Mouse (Mus musculus) MEL-GATA-1-ER (cell line): ENCODE data around the gene Ccdc96.

Source experiments
- DNase-seq: peaks from one replicate; pipeline ENCODE4 v3.0.0-alpha.2; 2012; ENCODE audit warnings: low read depth; ENCODE audit errors: extremely low read depth

The Ccdc96 gene

DNA sequence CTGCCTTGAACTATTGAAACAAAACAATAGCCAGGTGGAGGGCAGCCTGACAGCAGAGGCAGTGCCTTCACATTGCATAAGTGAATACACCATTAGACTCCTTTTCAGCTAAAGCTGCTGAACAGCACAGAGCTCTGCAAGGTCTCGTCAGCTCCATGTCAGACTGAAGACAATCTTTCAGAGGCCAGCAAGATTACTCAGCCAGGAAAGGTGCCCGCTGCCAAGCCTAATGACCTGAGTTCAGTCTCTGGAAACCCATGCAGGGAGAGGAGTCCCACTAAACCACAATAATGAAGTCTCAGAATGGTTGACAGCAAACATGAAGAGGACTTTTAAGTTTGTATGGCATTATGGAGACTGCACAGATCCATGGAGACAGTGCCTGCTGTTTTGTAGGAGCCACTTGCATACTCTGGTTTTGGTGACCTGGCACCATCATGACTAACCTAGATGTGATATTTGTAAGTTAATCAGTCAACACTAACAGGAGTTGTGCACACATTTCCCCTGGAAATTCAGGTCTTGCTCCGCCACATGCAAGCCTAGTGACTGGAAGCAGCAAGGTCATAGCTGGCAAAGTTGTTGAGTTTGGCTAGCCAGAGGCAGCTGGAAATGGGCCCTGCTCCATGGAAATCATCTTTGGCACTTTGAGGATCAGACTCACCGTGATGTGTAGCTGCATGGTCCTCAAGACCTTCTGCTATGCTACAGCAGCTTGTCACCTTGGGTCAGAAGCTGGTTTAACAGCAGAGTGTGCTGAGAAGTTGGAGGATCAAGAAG lies 11.3 kb upstream of the Ccdc96 start:
- DNase-seq: no peak

DNA sequence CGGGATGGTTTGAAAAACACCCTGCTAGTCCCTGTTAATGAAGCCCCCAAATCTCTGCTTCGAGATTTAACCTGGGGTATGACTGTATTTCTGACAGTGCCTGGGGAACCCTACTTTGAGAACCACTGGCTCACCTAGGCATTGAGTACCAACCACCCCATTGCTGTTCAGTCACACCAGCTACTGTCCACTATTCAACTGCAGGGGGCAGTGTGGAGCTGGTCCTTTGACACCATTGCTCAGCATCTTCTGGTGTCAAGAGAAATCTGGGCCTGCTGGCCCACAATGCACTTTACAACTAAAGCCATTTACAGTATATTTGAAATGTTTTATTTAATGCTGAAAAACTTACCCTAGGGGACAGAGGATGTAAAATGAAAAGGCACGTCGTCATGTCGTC lies 10.1 kb upstream of the Ccdc96 start:
- peak; percentile 60 for DNase-seq

DNA sequence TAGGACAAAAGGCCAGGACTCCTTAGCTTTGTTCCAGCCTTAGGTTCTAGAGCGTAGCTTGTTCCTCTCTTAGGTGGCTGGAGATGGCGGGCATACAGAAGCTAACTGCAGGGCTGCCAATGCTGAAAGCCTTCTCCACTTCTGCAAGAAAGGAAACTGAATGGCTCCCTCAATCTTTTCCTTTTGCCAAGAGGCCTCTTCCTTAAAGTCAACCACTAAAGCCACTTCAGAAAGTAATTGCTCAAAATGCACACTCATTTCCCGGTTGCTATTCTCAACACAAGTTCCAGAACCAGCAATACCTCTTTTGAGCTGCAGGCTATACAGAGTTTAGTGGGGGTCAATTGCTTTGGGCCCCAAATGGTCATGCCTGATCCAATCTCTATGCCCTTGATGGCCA lies 6.9 kb upstream of the Ccdc96 start:
- DNase-seq: no peak

DNA sequence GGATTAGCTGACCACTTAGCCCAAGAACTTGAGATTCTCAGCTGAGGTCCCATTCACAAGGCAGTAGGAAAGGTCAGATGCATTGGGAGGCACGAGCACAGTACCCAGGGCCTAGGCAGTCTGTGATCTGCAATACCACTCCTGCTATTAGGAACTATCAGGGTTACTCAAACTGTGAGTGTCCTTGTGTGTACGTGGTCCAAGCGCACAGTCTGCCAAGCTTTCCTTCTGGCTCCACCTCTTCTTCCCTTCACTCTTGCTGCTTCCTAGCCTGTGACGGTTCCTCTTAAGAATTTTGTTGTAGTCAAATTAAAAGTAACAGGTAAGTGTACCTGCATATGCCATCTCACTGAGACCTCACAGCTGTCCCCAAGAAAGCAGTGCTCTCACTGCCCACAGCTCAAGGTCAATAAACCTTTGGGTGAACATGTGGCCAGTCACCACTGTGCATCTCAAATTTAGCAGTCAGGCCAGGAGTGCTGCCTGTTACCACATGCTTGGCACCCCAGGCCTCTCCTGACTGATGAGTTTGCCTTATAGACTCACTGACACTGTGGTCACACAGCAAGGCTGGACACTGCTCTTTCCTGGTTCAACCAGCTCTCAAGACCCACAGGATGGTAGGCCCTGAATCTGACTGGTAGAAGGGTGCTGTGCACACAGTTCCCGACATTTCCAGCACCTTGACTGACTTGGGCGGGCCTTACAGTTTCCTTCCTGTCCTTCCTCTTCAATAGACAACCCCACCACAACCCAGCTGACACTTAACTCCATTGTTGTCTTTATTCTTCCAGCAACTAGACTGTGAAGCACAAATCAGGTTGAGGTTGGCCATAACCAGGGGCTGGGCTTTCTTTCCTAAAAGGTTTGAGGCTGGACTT lies 5.6 kb upstream of the Ccdc96 start:
- no peak for DNase-seq

DNA sequence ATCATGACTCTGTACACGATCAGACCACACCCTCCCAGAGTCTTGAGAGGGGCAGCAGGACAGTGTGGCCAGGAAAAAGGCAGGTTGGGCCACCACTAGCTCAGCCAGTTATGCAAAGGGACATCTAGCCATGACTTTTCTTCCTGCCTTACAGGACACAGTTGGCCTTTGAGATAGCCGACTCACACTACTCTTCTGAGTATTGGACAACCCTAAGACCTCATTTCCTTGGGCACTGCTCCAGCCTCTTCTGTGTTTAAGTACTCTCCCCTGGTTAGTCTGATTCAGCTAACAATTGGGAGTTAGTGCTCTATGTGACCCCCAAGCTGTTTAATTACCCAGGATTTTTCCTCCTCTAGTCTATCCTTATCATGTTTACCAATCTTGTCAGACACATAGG lies 4.7 kb upstream of the Ccdc96 start:
- DNase-seq: no peak

DNA sequence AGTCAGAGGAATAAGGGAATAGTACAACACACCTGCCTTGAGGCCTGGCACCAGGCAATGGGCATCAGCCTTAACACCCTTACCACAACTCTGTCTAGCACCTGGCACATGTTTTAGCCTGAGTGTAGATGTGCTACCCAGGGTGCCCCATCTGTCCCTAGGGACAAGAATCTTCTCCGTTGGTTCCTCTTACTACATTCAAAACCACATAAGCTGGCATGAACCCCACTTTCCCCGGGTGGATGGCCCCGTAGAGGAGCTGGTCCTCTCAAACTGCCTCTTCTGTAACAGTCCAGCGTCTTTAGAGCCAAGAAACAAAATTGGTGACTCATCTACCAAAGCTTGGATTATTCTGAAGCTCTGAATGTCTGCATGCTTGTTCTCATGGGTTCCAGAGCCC lies 4.0 kb upstream of the Ccdc96 start:
- no peak for DNase-seq

DNA sequence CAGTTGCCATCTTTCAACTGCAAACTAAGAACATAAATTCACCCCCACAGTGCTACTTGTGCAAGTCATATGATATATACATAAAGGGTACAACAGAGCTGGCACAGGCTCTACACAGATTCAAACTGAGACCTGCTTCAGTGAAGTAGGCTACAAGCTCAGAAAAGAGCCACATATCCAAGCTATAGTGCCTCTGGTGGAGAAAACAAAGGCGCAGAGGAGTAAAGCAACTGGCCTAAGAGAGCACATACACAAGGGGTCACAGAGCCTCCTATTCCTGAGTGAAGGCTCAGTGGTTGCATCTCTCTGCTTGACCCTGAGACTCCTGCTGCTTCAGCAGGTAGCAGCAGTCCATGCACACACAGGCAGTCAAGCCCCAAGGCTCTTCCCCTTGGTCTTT lies 3.3 kb upstream of the Ccdc96 start:
- DNase-seq: no peak

DNA sequence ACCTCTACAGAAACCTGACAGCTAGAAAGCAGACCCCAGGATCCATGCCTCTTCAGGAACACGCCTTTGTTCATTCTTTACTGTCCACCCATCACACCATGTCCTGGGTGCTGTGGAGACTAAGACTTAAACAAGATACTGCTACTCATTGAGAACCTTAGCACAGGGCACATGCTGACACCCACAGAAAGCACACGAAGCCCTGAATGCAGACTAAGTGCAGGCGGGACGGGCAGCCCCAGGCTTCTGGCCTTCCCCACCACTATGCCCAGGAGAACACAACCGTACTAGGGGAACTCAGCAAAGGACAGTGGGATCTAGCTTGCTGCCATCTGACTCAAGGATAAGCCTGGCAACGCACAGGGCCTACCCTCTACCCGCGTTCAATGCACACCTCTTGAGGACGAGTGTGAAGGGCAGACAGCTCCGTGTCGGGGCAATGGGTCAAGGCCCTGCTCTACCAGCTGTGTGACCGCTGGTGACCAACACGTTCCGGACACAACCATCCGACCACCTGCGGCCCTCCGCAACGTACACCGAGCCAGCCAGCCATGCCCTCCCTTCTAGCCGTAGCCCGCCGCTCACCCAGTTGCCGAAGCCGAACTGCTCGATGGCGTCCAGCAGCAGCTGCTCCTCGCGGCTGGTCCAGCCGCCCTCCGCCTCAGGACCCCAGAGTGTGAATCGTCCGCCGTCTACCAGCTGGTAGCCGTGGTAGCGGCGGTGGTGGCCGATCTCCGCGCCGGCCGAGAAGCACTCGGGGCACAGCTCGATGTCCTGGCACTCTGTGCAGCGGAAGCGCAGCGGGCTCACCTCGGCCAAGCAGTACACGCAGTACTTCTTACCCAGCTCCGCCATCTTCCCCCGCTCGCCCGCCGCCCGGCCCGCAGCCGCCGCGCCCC lies 936 bp upstream of the Ccdc96 start:
- DNase-seq: no peak

DNA sequence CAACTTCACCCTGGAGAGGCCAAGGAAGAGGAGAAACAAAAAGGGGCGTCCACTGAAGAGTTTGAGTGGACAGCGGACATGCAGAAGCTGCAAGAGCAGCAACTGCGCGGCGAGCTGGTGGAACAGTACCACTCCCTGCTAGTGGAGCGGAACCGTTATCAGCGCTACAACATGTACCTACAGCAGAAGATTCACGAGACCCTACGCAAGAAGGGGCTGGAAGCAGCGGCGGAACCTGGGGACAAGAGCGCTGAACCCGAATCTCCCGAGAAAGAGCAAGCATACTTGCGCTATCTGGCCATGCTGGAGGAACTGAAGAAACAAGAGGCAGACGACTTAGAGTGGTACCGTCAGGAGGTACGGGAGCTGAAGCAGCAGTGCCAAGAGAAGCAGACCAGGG lies 918 bp downstream of the Ccdc96 start:
- DNase-seq: peak; percentile 59

DNA sequence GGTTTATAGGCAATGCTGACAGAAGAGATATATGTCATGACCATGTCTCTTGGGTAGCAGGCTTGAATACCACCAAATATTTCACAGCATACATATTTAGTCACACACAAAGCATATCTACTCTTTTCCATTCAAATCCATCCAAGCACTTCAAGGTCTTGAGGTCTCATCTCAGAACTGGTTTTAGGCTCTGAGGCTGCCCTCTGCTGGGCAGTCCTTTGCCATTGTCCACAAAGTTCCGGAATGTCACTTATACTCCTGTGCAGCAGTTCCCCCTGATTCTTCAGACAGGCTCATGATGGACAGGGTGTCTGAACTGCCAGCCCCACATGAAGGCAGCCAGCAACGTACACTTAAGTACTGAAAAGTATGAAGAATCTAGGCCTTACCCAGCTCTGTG lies 4.8 kb downstream of the Ccdc96 start:
- no peak for DNase-seq

DNA sequence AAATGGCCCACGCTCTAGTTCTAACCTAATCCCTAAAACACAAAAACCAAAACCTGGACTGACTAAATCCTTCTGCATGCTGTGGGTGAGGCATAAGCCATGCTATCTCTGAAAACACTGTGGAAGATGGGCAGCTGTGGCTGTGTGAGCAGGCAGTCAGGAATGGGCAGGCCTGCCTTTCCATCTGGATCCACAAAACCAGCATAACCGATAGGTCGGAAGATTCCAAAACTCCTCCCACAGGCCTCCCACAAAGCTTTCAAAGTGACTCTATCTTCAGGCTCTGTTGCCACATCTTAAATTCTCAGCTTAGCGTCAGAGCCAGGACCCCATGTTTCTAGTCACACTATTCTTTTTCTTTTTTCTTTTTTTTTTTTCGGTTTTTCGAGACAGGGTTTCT lies 9.5 kb downstream of the Ccdc96 start:
- DNase-seq: no peak

DNA sequence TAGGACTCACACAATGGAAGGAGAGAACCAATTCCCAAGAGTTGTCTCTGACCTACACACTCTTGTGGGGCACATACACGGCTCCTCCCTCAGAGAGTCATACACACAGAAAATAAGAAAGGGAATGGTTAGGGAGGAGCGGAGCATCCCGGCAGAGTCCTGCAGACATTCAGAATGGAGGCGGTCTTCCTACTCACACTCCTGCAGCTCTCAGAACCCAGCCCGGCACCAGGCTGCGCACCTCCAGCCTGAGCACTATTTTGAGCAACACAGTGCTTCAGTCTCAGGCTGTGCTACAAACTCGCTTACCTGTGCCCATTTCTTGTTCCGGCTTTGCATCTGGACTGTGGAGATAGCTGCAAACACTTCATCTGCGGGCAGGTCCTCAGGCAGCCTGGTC lies 10.3 kb downstream of the Ccdc96 start:
- no peak for DNase-seq

DNA sequence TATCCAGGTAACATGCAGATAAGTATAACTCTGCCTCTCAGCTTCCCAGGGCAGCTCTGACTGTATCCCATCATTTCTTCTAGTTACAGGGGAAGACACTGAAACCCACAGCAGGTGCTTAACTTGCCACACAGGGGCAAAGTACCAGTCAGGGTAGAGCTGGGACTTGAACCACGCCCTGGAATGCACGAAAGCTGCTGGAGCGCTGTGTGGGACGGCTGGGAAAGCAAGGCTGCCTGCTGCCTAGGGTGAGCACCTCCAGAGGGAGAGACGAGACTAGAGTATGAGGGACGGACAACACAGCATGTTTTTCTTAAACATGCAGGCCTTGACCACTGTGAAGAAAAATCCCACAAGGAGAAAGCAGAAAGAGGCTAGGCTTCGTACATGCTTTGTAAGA lies 20.8 kb downstream of the Ccdc96 start:
- no peak for DNase-seq

DNA sequence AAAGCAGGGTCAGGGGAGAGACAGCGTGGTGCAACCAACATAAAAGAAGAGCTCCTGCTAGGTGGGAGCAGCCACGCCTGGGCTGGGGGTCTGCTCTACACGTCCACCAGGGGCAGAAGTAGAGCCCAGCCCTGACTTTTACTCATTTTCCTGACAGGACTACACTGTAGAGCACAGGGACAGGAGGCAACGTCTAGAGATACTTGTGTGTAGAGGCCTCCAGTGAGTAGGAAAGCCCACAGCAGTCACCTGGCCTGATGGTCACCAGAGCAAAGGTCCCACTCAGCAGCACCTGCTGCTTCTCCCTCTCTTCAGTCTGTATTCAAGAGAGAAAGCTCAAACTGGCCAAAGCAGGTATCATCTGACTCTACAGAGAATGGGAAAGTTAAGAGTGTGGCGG lies 21.3 kb downstream of the Ccdc96 start:
- no peak for DNase-seq

DNA sequence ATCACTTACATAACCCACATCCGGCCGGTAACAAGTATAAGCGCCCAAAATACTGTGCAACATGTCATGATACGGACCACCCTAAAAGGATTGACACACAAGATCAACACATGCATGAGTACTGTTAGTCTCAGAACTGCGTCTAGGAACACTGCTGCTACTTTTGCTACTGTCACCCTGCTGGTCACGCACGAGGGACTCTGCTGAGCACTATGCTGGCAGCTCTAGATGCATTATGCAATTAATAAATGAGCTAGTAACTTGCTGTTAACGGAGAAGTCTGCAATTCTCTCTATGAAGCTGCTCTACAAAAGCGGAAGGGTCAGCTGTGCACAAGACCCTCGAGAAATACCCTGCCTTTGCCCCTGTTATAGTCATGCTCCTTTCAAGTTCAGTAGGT lies 24.0 kb downstream of the Ccdc96 start:
- no peak for DNase-seq

DNA sequence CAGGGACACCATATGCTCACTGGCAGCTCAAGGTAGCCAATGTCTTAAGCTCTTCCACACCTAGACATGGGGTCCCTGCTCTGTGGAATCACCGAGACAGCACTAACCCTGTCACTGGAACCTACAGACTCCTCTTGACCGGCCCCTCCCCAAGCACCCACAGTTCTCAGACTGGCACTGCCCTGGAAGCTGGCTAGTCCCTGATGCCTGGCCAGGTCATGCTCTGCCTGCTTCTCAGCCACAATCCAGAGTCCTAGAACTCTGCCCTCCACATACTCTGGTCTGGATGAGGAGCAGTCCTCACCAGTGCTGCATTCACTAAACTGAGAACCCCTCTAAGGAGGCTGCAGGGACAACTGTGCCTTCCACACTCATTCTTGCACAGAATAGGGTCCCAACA lies 26.6 kb downstream of the Ccdc96 start:
- DNase-seq: no peak

DNA sequence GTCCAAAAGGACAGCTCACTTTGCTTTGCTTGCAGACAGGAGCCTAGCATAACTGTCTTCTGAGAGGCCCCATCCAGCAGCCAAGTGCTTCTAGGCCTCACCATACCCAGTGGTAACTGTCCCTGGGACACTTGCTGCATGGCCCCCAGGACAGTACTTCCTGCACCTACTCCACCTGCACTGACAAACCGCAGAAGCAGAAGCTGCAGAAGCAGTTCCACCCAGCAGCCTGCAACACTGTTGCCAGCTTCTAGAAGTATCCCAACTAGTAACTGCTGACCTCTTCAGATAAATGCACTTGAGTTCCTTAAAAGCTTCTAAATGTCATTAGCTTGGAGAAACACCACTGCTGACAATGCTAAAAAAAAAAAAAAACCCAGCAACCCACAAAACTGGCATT lies 30.7 kb downstream of the Ccdc96 start:
- no peak for DNase-seq

DNA sequence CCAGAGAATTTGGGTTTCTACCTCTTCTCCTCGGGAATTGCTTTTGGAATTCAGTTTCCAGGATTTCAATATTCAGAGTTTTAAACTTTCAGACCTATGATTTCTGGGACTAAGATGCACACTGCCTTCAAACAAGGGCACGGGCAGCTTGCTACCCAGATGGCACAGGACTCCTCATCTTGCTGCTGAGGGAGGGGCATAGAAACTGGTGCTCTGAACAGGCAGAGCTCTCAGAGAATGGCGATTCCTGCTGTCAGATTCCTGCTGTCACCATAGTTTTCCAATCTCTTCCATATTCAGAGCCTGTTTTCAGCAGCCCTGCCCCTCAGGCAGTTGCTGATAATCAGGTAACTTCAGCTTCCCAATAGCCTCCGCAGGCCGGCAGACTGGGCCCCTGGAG lies 31.2 kb downstream of the Ccdc96 start:
- no peak for DNase-seq

DNA sequence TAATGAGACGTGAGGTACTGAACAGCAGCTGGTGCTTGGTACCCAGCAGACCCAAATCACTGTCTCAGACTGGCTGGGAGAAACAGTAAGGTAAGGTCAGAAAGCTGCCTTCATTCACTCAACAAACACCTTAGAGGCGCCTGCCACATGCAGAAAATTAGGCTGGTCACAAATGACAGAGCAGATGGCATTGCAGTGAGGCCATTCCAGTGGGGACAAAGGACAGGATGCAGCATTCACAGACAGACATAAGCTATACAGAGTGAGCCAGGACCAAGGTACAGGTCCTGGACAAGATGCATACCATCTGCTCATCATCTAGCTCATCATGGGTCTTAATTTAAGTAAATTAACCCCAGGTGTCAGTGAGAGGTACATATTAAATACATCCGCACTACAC lies 33.2 kb downstream of the Ccdc96 start:
- DNase-seq: no peak

DNA sequence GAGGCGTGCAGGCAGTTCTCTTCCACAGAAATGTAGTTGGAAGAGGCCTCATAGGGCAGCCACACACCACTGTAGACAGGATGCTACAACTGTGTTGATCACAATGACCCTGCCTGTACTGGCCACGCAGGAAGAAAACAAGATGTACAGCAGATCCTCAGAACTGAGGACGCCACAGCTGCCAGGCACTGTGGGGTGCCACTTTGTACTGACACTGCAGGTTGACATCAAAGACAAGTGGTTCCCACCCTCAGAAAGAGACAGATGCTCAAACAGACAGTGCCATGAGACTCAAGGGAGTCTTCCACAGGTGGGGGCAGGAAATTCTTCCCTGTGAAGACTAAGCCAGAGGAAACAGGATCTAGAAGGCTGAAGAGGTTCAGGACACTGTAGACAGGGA lies 35.4 kb downstream of the Ccdc96 start:
- no peak for DNase-seq

DNA sequence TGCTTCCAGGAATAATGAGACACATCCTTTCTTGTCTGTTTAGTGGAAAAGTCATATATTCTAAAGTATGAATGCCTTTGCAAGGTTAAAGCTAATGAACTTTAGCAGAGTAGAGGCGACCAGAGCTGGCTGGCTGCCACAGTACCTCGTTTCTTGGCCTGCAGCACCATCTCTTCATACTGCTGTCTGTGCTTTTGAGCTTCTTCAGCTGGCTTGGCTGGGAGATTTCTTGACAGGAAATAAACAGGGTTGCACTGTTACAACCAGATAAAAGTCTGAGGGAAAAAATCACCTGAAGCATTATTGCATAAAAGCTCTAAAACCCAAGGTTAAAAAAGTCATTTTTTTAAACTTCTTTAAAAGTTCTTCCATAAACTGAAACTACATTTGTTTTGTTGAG lies 38.4 kb downstream of the Ccdc96 start:
- peak; percentile 70 for DNase-seq

DNA sequence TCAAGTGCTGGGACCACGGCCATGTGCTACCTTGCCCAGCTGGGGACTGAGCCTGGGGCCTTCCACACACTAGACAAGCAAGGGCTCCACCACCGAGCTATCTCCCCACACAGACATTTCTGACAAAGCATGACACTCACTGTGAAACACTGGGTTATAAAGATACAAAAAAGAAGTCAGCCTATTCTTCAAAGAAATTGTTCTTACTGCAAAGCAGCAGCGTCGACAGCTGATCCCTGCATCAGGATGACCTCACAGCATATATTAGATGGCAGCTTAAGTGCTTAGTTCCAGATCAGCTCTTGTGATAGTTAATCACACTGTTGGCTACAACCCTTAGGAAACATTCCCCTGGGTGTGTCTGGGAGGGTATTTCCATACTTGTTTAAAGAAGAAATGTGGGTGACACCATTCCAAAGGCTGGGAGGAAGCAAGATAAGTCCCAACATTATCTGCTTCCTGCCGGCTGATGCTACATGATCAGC lies 38.9 kb downstream of the Ccdc96 start:
- DNase-seq: peak; percentile 72
